Mouse (Mus musculus) heart, embryonic 12.5 days (tissue): ENCODE data around the gene Ppp1r14c. TPM values are rescaled to one million over a fixed set of nuclear protein-coding genes. Genes with fewer than 3 reads are reported as not detected.

Experiments used
- ATAC-seq: fragments of 200-750 bp; cut with Nextera tagmentation; 2 replicates; pipeline ENCODE4 v1.8.0; 2017; ENCODE audit warnings: moderate TSS enrichment, moderate library complexity; ENCODE audit not compliant: insufficient number of reproducible peaks, low FRiP score
- H3K27ac ChIP-seq: fragments of 300-500 bp; sonication (generic); 2 replicates; pipeline ENCODE4 v1.5.1; 2016; ENCODE audit warnings: mild to moderate bottlenecking, moderate library complexity; ENCODE audit not compliant: poor library complexity, severe bottlenecking
- H3K27me3 ChIP-seq: fragments of 300-500 bp; sonication (generic); replicated peaks from 2 replicates; pipeline ENCODE4 v1.6.1; 2016; ENCODE audit warnings: mild to moderate bottlenecking, moderate library complexity
- H3K36me3 ChIP-seq: fragments of 300-500 bp; sonication (generic); 2 replicates; pipeline ENCODE4 v1.6.1; 2016; ENCODE audit warnings: mild to moderate bottlenecking, moderate library complexity
- H3K4me1 ChIP-seq: fragments of 300-500 bp; sonication (generic); replicated peaks from 2 replicates; pipeline ENCODE4 v1.6.1; 2016; ENCODE audit warnings: mild to moderate bottlenecking
- H3K4me2 ChIP-seq: fragments of 300-500 bp; sonication (generic); 2 replicates; pipeline ENCODE4 v1.6.1; 2016; ENCODE audit warnings: mild to moderate bottlenecking, moderate library complexity
- H3K4me3 ChIP-seq: fragments of 300-500 bp; sonication (generic); 2 replicates; pipeline ENCODE4 v1.5.1; 2016; ENCODE audit warnings: mild to moderate bottlenecking
- H3K9ac ChIP-seq: fragments of 300-500 bp; sonication (generic); 2 replicates; pipeline ENCODE4 v1.6.1; 2016; ENCODE audit warnings: mild to moderate bottlenecking, moderate library complexity
- H3K9me3 ChIP-seq: fragments of 300-500 bp; sonication (generic); replicated peaks from 2 replicates; pipeline ENCODE4 v1.6.1; 2016; ENCODE audit warnings: mild to moderate bottlenecking, moderate library complexity
- WGBS: fragments of 180-500 bp; shearing (Covaris S2); methylation state at CpG from one replicate; pipeline ENCODE4 v1.1.7; 2016; 5-methylcytosine and 5-hydroxymethylcytosine counted together
- microRNA-seq: library from miRNA; unstranded; fragments of <30 nt; microRNA quantifications from one replicate; pipeline ENCODE4, GENCODE M21; 2017
- polyA plus RNA-seq: library from polyadenylated mRNA; unstranded; fragments of >200 nt; fragmentation: Nextera tagmentation; extraction: Ambion mirVana; gene quantifications from 2 replicates; pipeline ENCODE4 v1.2.1, GENCODE M21; 2016

Gene Ppp1r14c
- polyA plus RNA-seq, 1 experiment from 2014 or later = 222 TPM

GRCm38 (mm10) chr10:3512620-3513305 is 146.9 kb downstream of the Ppp1r14c start:
- Histone ChIP-seq H3K9me3 (no peaks in the 10 kb centered on the region), H3K9ac (no peak overlapping the region), H3K36me3 (no peaks in the 10 kb centered on the region), H3K27ac (no peak overlapping the region), H3K27me3 (no peaks in the 10 kb centered on the region), H3K4me3 (no peak overlapping the region), H3K4me2 (no peak overlapping the region), H3K4me1 (peaks cover 53% of the 10 kb centered on the region)
- no peak for ATAC-seq
- 78% methylated on average over 8 of the region's 8 CpGs for WGBS

GRCm38 (mm10) chr10:3513947-3514346 is 148.1 kb downstream of the Ppp1r14c start:
- WGBS = 61% methylated on average over 6 of the region's 6 CpGs
- H3K36me3 ChIP-seq = no peaks in the 10 kb centered on the region
- no peak overlapping the region for H3K4me2 ChIP-seq
- no peak for ATAC-seq
- peaks cover 46% of the 10 kb centered on the region for H3K4me1 ChIP-seq
- H3K27me3 ChIP-seq = no peaks in the 10 kb centered on the region
- H3K9ac ChIP-seq = no peak overlapping the region
- H3K9me3 ChIP-seq = no peaks in the 10 kb centered on the region
- H3K4me3 ChIP-seq = no peak overlapping the region
- H3K27ac ChIP-seq = no peak overlapping the region

Small RNAs within 50 kb of the gene (microRNA-seq; reads per million reads assigned to microRNA genes)
- not detected for gene Gm24482

Other genes with a start within 250 kb of the Ppp1r14c start
- not detected in 2 replicates for gene H60c, start 98.3 kb upstream of the Ppp1r14c start, polyA plus RNA-seq
- gene Iyd, start 174.2 kb downstream of the Ppp1r14c start, polyA plus RNA-seq = 0.42 and 0.49 TPM in 2 replicates